Mouse (Mus musculus) inflammation-experienced regulatory T-cells (primary cell): ENCODE measurements around the gene Galnt14. TPM values are rescaled to one million over a fixed set of nuclear protein-coding genes. Genes with fewer than 3 reads are reported as not detected.

Source experiments
- polyA plus RNA-seq, 2 experiments: library from polyadenylated mRNA; unstranded; fragments of 100-300 nt; shearing (Covaris generic); gene quantifications; one replicate each; pipeline ENCODE4 v1.2.1; 2017

The Galnt14 gene
- 1 to 10 TPM; 1.1 to 7.3 TPM for polyA plus RNA-seq

DNA sequence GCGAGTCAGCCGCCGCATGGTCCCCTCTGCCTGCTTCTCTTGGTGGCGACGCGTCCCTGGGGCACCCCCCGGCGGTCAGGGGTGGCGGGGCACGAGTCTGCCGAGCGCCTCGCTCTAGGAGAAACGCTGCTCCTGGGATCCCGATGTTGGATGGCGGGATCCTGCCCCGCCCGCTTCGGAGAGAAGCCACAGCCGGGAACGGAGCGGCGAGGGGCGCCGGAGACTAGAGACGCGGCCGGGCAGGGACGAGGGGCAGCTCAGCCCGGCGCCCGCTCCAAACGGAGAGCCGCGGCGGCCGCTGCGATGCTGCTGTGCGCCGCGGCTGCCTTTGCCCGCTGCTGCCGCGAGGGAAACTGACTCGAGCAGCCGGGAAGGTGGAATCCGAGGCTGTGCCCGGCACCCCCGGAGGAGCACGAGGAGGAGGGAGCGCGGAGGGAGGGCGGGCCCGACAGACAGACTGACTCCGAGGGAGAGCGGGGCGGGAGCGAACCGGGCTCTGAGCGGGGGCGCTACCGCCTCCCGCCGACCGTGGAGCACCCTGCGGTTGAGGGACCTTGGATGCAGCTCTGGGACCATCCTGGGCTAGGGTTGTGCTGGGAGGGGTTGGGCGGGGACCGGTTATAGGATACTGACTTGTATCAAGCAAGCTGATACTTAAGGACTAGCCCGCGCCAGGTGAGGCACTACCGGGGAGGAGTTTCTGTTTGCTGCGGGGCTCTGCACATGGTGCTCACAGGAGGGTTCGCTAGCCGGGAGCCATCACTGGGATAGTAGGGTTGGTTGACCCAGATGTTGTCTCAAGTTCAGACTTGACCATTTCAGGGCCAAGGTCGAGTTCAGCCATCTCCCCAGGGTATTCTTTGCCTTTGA lies at the start of gene Galnt14:
Galnt14 (minus strand) TSS at position 412 of the 870 bp plus-strand sequence.

Other genes starting within 250 kb of the Galnt14 start
- 100 to 1,000 TPM in 1 of 2 experiments, 10 to 100 TPM in 1; 48.3 to 184 TPM for gene Ehd3, start 93.7 kb upstream of the Galnt14 start, polyA plus RNA-seq
- 10 to 100 TPM; 14.2 to 24.9 TPM for gene Xdh, start 239.7 kb upstream of the Galnt14 start, polyA plus RNA-seq